Mouse (Mus musculus): Measurements from ENCODE around the gene Palld. TPM values are rescaled to one million over a fixed set of nuclear protein-coding genes. Genes with fewer than 3 reads are reported as not detected.

The Palld gene
- polyA plus RNA-seq, 1 experiment = 26.5 TPM

- WGBS = 77% methylated on average over 5 of the region's 5 CpGs
- DNase-seq (ENCODE audit: low read depth, low spot score) = no peak
Measured at GRCm38 (mm10) chr8:61780652-61781257, 121.7 kb downstream of the Palld start.

GRCm38 (mm10) chr8:61778194-61778593 lies 124.3 kb downstream of the Palld start:
- DNase-seq (ENCODE audit: low read depth, low spot score) = no peak
- 54% methylated on average over 3 of the region's 3 CpGs for WGBS

GRCm38 (mm10) chr8:61776560-61776959 lies 125.9 kb downstream of the Palld start:
- DNase-seq (ENCODE audit: low read depth, low spot score) = no peak
- WGBS = 83% methylated on average over 9 of the region's 9 CpGs

GRCm38 (mm10) chr8:61775936-61776335 lies 126.6 kb downstream of the Palld start:
- DNase-seq (ENCODE audit: low read depth, low spot score) = no peak
- WGBS = 80% methylated on average over 6 of the region's 6 CpGs

GRCm38 (mm10) chr8:61774161-61774560 lies 128.3 kb downstream of the Palld start:
- WGBS = 90% methylated on average over 5 of the region's 5 CpGs
- DNase-seq (ENCODE audit: low read depth, low spot score) = no peak

- DNase-seq (ENCODE audit: low read depth, low spot score) = no peak
- 54% methylated on average over 4 of the region's 4 CpGs for whole genome bisulfite sequencing
Measured at GRCm38 (mm10) chr8:61773595-61774088, 128.8 kb downstream of the Palld start.

- no peak for DNase-seq (ENCODE audit: low read depth, low spot score)
- WGBS = 80% methylated on average over 3 of the region's 3 CpGs
Measured at GRCm38 (mm10) chr8:61771328-61771727, 131.2 kb downstream of the Palld start.

GRCm38 (mm10) chr8:61769340-61769879 lies 133.1 kb downstream of the Palld start:
- no peak for DNase-seq (ENCODE audit: low read depth, low spot score)
- 61% methylated on average over 5 of the region's 5 CpGs for WGBS

GRCm38 (mm10) chr8:61760190-61760578 lies 142.3 kb downstream of the Palld start:
- 31% methylated on average over 8 of the region's 8 CpGs for WGBS
- no peak for DNase-seq (ENCODE audit: low read depth, low spot score)

GRCm38 (mm10) chr8:61759327-61760189 lies 142.9 kb downstream of the Palld start:
- WGBS = 3% methylated on average over 44 of the region's 44 CpGs
- no peak for DNase-seq (ENCODE audit: low read depth, low spot score)

- 53% methylated on average over 8 of the region's 8 CpGs for WGBS
- no peak for DNase-seq (ENCODE audit: low read depth, low spot score)
Measured at GRCm38 (mm10) chr8:61758686-61759326, 143.7 kb downstream of the Palld start.

- 52% methylated on average over 18 of the region's 18 CpGs for whole genome bisulfite sequencing
- DNase-seq (ENCODE audit: low read depth, low spot score) = no peak
Measured at GRCm38 (mm10) chr8:61756971-61757965, 145.2 kb downstream of the Palld start.

- 62% methylated on average over 2 of the region's 2 CpGs for WGBS
Measured at GRCm38 (mm10) chr8:61755186-61755585, 147.3 kb downstream of the Palld start.

GRCm38 (mm10) chr8:61747070-61747469 lies 155.4 kb downstream of the Palld start:
- 86% methylated on average over 5 of the region's 5 CpGs for WGBS
- DNase-seq (ENCODE audit: low read depth, low spot score) = no peak

More at GRCm38 (mm10) chr8:61755186-61755585, 147.3 kb downstream of the Palld start:
- no peak for DNase-seq (ENCODE audit: low read depth, low spot score)

- WGBS = 48% methylated on average over 10 of the region's 10 CpGs
- DNase-seq (ENCODE audit: low read depth, low spot score) = no peak
Measured at GRCm38 (mm10) chr8:61745181-61745980, 157.1 kb downstream of the Palld start.

GRCm38 (mm10) chr8:61743764-61744562 lies 158.5 kb downstream of the Palld start:
- 50% methylated on average over 6 of the region's 6 CpGs for WGBS
- DNase-seq (ENCODE audit: low read depth, low spot score) = no peak

GRCm38 (mm10) chr8:61737465-61737864 lies 165.0 kb downstream of the Palld start:
- DNase-seq (ENCODE audit: low read depth, low spot score) = no peak
- WGBS = 38% methylated on average over 4 of the region's 4 CpGs
